Comparison of ENCODE assay signal across 8 mouse cellular contexts in genomic region chr7:29767058-29767686, GRCm38 (mm10). TPM values are rescaled to one million over a fixed set of nuclear protein-coding genes. Genes with fewer than 3 reads are reported as not detected.
A peak's percentile ranks its signal among the peaks of the same experiment; 100 is the strongest.
DNase-seq lines count a peak whose midpoint lies in the region; ATAC-seq and TF ChIP-seq lines count a peak whose summit lies in the region.

No protein-coding gene starts in this region.

- H3K9me3 ChIP-seq in hindbrain, embryonic 12.5 days (replicated peaks): no peaks in the 10 kb centered on the region

- peaks cover 4% of the 10 kb centered on the region; the same call in 1 of the 2 replicates for H3K36me3 ChIP-seq in hindbrain, embryonic 12.5 days

- H3K4me1 ChIP-seq in hindbrain, embryonic 12.5 days: peaks cover 14% of the 10 kb centered on the region

- in situ Hi-C loops in Patski (cut with MboI; ENCODE audit: low pct_unique_long_range_greater_than_20kb): no loop called here

- peak overlapping the region; percentile 63 for H3K4me2 ChIP-seq in hindbrain, embryonic 12.5 days (replicated peaks)

- no peak for TF ChIP-seq CTCF in Patski (IDR thresholded peaks at IDR 0.05)

- peak overlapping the region; percentile 57; the same call in 1 of the 2 replicates for H3K27ac ChIP-seq in hindbrain, embryonic 12.5 days

- WGBS in hindbrain, embryonic 12.5 days: 2% methylated on average over 14 of the region's 15 CpGs

- H3K9ac ChIP-seq in hindbrain, embryonic 12.5 days: peak overlapping the region; percentile 59

- peak overlapping the region; percentile 76 for H3K4me3 ChIP-seq in hindbrain, embryonic 12.5 days

- peak; percentile 65 for DNase-seq in Patski (ENCODE audit: low read depth, low spot score)
- peak; percentile 87 to 91 for DNase-seq in cerebellum, postnatal 10 days
- DNase-seq in frontal cortex, postnatal 10 days (ENCODE audit: low spot score in 2 of 2): peak; percentile 69 to 79
- DNase-seq in layer of hippocampus, postnatal 14 days (ENCODE audit: low spot score in 2 of 2): peak; percentile 81 to 92
- DNase-seq in lung, postnatal 14 days: peak; percentile 77
- peak; percentile 87 for DNase-seq in retina, embryonic 14.5 days (ENCODE audit: low spot score)
- peak; percentile 85 for DNase-seq in thymus, postnatal 4 days

- CTCF ChIA-PET in Patski (lab: Charles Lee): no interaction called here

- H3K27me3 ChIP-seq in Patski: no peaks in the 10 kb centered on the region
- no peaks in the 10 kb centered on the region for H3K27me3 ChIP-seq in hindbrain, embryonic 12.5 days

- ATAC-seq in Patski: peak; percentile 38
- peak; percentile 43 for ATAC-seq in hindbrain, embryonic 12.5 days (ENCODE audit: low FRiP score)

- POLR2A ChIA-PET in Patski (lab: Charles Lee): no interaction called here

RNA-seq across cellular contexts. Expression of gene Zfp84, which starts 1.2 kb away (rescaled TPM):
- 11.7 TPM for polyA plus RNA-seq in Patski (2021)
- 17.9 and 19.6 TPM in 2 replicates for polyA plus RNA-seq in hindbrain, embryonic 12.5 days (2016; fragmentation: Nextera tagmentation; extraction: Ambion mirVana)
- total RNA-seq in layer of hippocampus, postnatal 14 days (2021): 10 to 100 TPM; 15.2 to 17.9 TPM

RNA-seq across cellular contexts. Expression of gene Zfp30, which starts 16.6 kb away (rescaled TPM):
- 11.8 TPM for polyA plus RNA-seq in Patski (2021)
- 10.3 and 10.9 TPM in 2 replicates for polyA plus RNA-seq in hindbrain, embryonic 12.5 days (2016; fragmentation: Nextera tagmentation; extraction: Ambion mirVana)
- 10 to 100 TPM in 1 of 2 experiments, 1 to 10 TPM in 1; 9.8 to 10.9 TPM for total RNA-seq in layer of hippocampus, postnatal 14 days (2021)

RNA-seq across cellular contexts. Expression of gene Catsperg2, which starts 40.3 kb away (rescaled TPM):
- 0.04 TPM for polyA plus RNA-seq in Patski (2021)
- polyA plus RNA-seq in hindbrain, embryonic 12.5 days (2016; fragmentation: Nextera tagmentation; extraction: Ambion mirVana): 0.09 and 0.23 TPM in 2 replicates
- total RNA-seq in layer of hippocampus, postnatal 14 days (2021): under 1 TPM in 1 of 2 experiments, not detected in 1; 0.83 TPM

RNA-seq across cellular contexts. Expression of gene Zfp790, which starts 48.7 kb away (rescaled TPM):
- polyA plus RNA-seq in Patski (2021): 12.8 TPM
- polyA plus RNA-seq in hindbrain, embryonic 12.5 days (2016; fragmentation: Nextera tagmentation; extraction: Ambion mirVana): 26.3 and 27.2 TPM in 2 replicates
- total RNA-seq in layer of hippocampus, postnatal 14 days (2021): 10 to 100 TPM; 16.3 to 19.4 TPM

Comparison
In these comparisons a context has a peak if more than half of its experiments do, and no peak if none do; other contexts are left out.
1. Peak in every context shown above with its lines: DNase-seq, ATAC-seq, H3K4me3 ChIP-seq and H3K27ac ChIP-seq.